ENCODE assay signal across 26 mouse cellular contexts in genomic region chr5:147966646-147967045, GRCm38 (mm10). TPM values are rescaled to one million over a fixed set of nuclear protein-coding genes. Genes with fewer than 3 reads are reported as not detected.
DNase-seq lines count a peak whose midpoint lies in the region; ATAC-seq and TF ChIP-seq lines count a peak whose summit lies in the region.
"Had no signal": no experiment of that assay in that cellular context is flagged by ENCODE, and none has a peak within 500 bp of the region (broad histone marks: within the 10 kb centered on the region; RNA-seq: fewer than 3 reads in every experiment).

No protein-coding gene starts in this region.

- no peak for DNase-seq in cerebellum, postnatal 14 days
- peak; percentile 56 to 64 for DNase-seq in cerebellum, adult 2 months
- DNase-seq in cerebellum, adult 9-11 months: peak; percentile 52
- no peak for DNase-seq in B cell, adult 2 months
- DNase-seq in gastrocnemius, adult 2 months: no peak
- no peak for DNase-seq in adrenal gland, postnatal 4 days (ENCODE audit: low spot score in 2 of 2)
- DNase-seq: adrenal gland, adult 2 months; adrenal gland, postnatal 14 days; forebrain, postnatal 0 days; gastrocnemius, postnatal 25 days; heart, adult 18-20 months; heart, postnatal 10 days; heart, postnatal 36 days; kidney, adult 11 months; kidney, adult 8-10 months had no signal

- H3K4me1 ChIP-seq in ES-Bruce4 (ENCODE audit: control insufficient read depth, insufficient read depth, low read length): peaks cover 2% of the 10 kb centered on the region
- H3K4me1 ChIP-seq in cerebellum, adult 2 months (ENCODE audit: control insufficient read depth, insufficient read depth, low read length): peaks cover 13% of the 10 kb centered on the region
- H3K4me1 ChIP-seq: forebrain, embryonic 10.5 days; forebrain, embryonic 13.5 days; heart, embryonic 12.5 days; hindbrain, embryonic 10.5 days; intestine, embryonic 15.5 days had no signal

- no peak overlapping the region for H3K27ac ChIP-seq in ES-Bruce4 (ENCODE audit: insufficient read depth, low read length)
- H3K27ac ChIP-seq in cerebellum, adult 2 months (ENCODE audit: insufficient read depth, low read length): no peak overlapping the region
- no peak overlapping the region for H3K27ac ChIP-seq in gastrocnemius, adult 2 months
- H3K27ac ChIP-seq: forebrain, embryonic 10.5 days; forebrain, embryonic 13.5 days; heart, embryonic 15.5 days; hindbrain, embryonic 10.5 days; hindbrain, embryonic 13.5 days; intestine, embryonic 15.5 days had no signal

- TF ChIP-seq EP300 in ES-Bruce4 (IDR thresholded peaks at IDR 0.05; ENCODE audit: insufficient read depth, low read depth, low read length): no peak

- TF ChIP-seq CTCF in ES-Bruce4 (IDR thresholded peaks at IDR 0.05; ENCODE audit: low read depth, low read length): no peak
- no peak for TF ChIP-seq CTCF in cerebellum, adult 2 months (IDR thresholded peaks at IDR 0.05; ENCODE audit: borderline replicate concordance, insufficient read depth, low read depth, low read length)
- TF ChIP-seq CTCF in gastrocnemius, adult 2 months (IDR thresholded peaks at IDR 0.05): no peak

- no peak overlapping the region for H3K9ac ChIP-seq in ES-Bruce4 (ENCODE audit: low read depth, poor library complexity, severe bottlenecking)
- H3K9ac ChIP-seq: forebrain, embryonic 13.5 days; forebrain, postnatal 0 days; heart, embryonic 12.5 days; heart, embryonic 15.5 days; hindbrain, embryonic 13.5 days; intestine, embryonic 15.5 days had no signal

- ATAC-seq in cerebellum, adult (ENCODE audit: insufficient number of reproducible peaks, low FRiP score, low TSS enrichment): 0 out of 2 replicates have a peak, but pooled peaks have one; percentile 31
- ATAC-seq: forebrain, embryonic 13.5 days; forebrain, postnatal 0 days; hindbrain, embryonic 16.5 days; intestine, embryonic 15.5 days had no signal

- no peak for TF ChIP-seq POLR2A in ES-Bruce4 (IDR thresholded peaks at IDR 0.05; ENCODE audit: insufficient read depth, low read length)
- no peak for TF ChIP-seq POLR2A in cerebellum, adult 2 months (IDR thresholded peaks at IDR 0.05; ENCODE audit: borderline replicate concordance, insufficient read depth, low read length)

- intact Hi-C loops in gastrocnemius, adult 2 months (cut with DNase I): no loop called here

- H3K4me3 ChIP-seq in ES-Bruce4 (ENCODE audit: low read depth, low read length): 0 out of 2 replicates have a peak overlapping the region, but pooled peaks have one; percentile 12
- no peak overlapping the region for H3K4me3 ChIP-seq in cerebellum, adult 2 months (replicated peaks; ENCODE audit: insufficient read depth, low read depth, low read length)
- no peak overlapping the region for H3K4me3 ChIP-seq in gastrocnemius, adult 2 months
- H3K4me3 ChIP-seq: forebrain, embryonic 10.5 days; forebrain, embryonic 13.5 days; heart, embryonic 12.5 days; heart, embryonic 15.5 days; hindbrain, embryonic 10.5 days; hindbrain, embryonic 13.5 days; intestine, embryonic 15.5 days had no signal

- 38% methylated on average over 7 of the region's 7 CpGs for WGBS in cerebellum, adult 2 months

- no peaks in the 10 kb centered on the region for H3K27me3 ChIP-seq in ES-Bruce4 (ENCODE audit: control insufficient read depth, insufficient read depth, low read length, poor library complexity, severe bottlenecking)
- no peaks in the 10 kb centered on the region for H3K27me3 ChIP-seq in cerebellum, adult 2 months (ENCODE audit: control insufficient read depth, insufficient read depth, low read length)
- H3K27me3 ChIP-seq: CH12.LX; forebrain, embryonic 13.5 days; heart, embryonic 12.5 days; heart, embryonic 15.5 days; hindbrain, embryonic 13.5 days; intestine, embryonic 15.5 days had no signal

- H3K36me3 ChIP-seq in ES-Bruce4 (ENCODE audit: control insufficient read depth, insufficient read depth, low read length, poor library complexity, severe bottlenecking): no peaks in the 10 kb centered on the region
- H3K36me3 ChIP-seq: forebrain, embryonic 10.5 days; heart, embryonic 12.5 days; heart, embryonic 15.5 days; hindbrain, embryonic 10.5 days; hindbrain, embryonic 13.5 days; intestine, embryonic 15.5 days had no signal

- H3K9me3 ChIP-seq in ES-Bruce4 (replicated peaks; ENCODE audit: control insufficient read depth, insufficient read depth, low read length, poor library complexity, severe bottlenecking): no peaks in the 10 kb centered on the region
- H3K9me3 ChIP-seq: forebrain, embryonic 10.5 days; forebrain, embryonic 13.5 days; heart, embryonic 15.5 days; hindbrain, embryonic 10.5 days; intestine, embryonic 15.5 days had no signal

RNA-seq across cellular contexts. Expression of gene Mtus2, which starts 9.5 kb away (rescaled TPM):
- polyA plus RNA-seq in ES-Bruce4 (2011; ENCODE audit: insufficient read depth, insufficient read length, low read depth, missing spikeins): 2.4 and 4.7 TPM in 2 replicates
- polyA plus RNA-seq in cerebellum, adult 2 months (2012; rRNA removed): 33.3 TPM in 2 replicates
- under 1 TPM; 0.08 to 0.15 TPM for total RNA-seq in gastrocnemius, adult 2 months (2021)
- 1 to 10 TPM; 5.9 to 7.5 TPM for total RNA-seq in adrenal gland, postnatal 4 days (2021)

Comparison
In these comparisons a context has a peak if more than half of its experiments do, and no peak if none do; other contexts are left out.
1. DNase-seq: peak in cerebellum, adult 2 months (2 of 2) and cerebellum, adult 9-11 months (single experiment); none in cerebellum, postnatal 14 days (0 of 2), B cell, adult 2 months (0 of 2), gastrocnemius, adult 2 months (single experiment) and adrenal gland, postnatal 4 days (0 of 2).
2. RNA of gene Mtus2, which starts 9.5 kb away (total RNA-seq): 5.9 to 7.5 TPM in adrenal gland, postnatal 4 days; 0.08 to 0.15 TPM in gastrocnemius, adult 2 months; every median in the first group is over 4 times any median in the second.